Mouse (Mus musculus): ENCODE data around the gene C2cd6. TPM values are rescaled to one million over a fixed set of nuclear protein-coding genes. Genes with fewer than 3 reads are reported as not detected.

C2cd6 gene
- total RNA-seq (2021): not detected
- long read RNA-seq, experiment 1: 0 reads
- long read RNA-seq, experiment 2: 0 reads

GRCm38 (mm10) chr1:59094705-59095104 lies at the start of gene C2cd6:
TSS of gene C2cd6 (minus strand) at chr1:59094900.
- no peak for DNase-seq (ENCODE audit: low spot score in 2 of 2)

GRCm38 (mm10) chr1:59142809-59143208 lies 48.1 kb upstream of the C2cd6 start:
- DNase-seq (ENCODE audit: low spot score in 2 of 2): peak in 1 of 2 experiments; percentile 48

- DNase-seq (ENCODE audit: low spot score in 2 of 2): no peak
Observed at GRCm38 (mm10) chr1:59134419-59134818, 39.7 kb upstream of the C2cd6 start.

DNA sequence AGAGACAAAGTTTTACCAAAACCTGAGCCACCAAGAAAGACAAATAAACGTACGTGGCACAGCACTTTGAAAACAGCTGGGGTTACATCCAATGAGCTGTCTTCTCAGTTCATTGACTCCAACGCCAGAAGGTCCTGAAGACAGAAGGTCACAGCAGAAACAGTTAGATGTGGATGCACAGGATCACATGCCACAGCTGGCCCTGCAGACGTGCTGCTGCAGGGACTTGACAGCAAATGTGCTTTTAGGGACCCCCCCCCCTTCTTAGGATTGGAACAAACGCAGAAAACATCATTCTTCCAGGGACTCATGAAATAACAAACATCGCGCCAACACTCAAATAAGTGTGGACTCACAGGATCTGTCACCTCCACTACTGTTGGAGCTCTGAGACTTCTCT lies 34.2 kb upstream of the C2cd6 start:
- DNase-seq (ENCODE audit: low spot score in 2 of 2): no peak

GRCm38 (mm10) chr1:59125558-59125957 lies 30.9 kb upstream of the C2cd6 start:
- DNase-seq (ENCODE audit: low spot score in 2 of 2): no peak

GRCm38 (mm10) chr1:59119720-59120457 lies 25.2 kb upstream of the C2cd6 start, which contains the start of gene Tmem237:
TSS of gene Tmem237 (minus strand) at chr1:59120408.
- DNase-seq (ENCODE audit: low spot score in 2 of 2): peak; percentile 82 to 86

- no peak for DNase-seq (ENCODE audit: low spot score in 2 of 2)
Observed at GRCm38 (mm10) chr1:59110524-59110923, 15.8 kb upstream of the C2cd6 start.

DNA sequence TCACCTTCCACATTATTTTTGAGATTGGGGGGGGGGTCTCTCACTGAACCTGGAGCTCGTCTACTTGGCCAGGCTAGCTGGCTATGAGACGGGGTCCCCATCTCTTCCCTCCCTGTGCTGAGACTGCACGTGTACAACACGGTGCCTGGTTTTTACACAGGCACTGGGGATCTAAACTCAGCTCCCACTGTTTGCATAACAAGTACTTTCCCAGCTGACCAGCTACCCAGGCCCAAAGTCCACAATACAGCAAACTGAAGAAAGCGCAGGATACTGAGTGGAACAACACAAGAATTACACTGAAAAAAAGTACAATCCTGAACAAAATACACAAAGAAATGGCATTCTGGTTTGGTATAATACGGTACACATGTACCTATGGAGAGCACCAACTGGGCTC lies 7.4 kb upstream of the C2cd6 start:
- DNase-seq (ENCODE audit: low spot score in 2 of 2): no peak

DNA sequence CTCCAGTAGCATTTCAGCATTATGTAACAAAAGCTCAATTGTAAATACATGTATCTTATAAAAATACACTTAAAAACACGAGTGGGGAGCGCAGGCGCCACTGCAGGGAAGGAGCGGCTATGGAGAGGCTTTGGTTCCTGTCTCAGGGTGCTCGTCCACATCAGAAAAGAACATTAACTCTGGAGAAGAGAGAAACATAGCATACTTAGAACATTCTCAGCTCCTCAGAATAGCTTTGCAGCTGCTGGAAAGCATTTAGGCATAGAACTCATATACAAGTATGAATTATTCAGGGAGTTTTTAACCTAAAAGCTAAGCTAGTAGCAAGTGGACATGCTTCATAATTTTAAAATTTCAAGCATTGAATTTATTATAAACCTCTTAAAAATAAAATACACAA lies 6.3 kb upstream of the C2cd6 start:
- no peak for DNase-seq (ENCODE audit: low spot score in 2 of 2)

- DNase-seq (ENCODE audit: low spot score in 2 of 2): no peak
Observed at GRCm38 (mm10) chr1:59070867-59071266, 23.8 kb downstream of the C2cd6 start.

DNA sequence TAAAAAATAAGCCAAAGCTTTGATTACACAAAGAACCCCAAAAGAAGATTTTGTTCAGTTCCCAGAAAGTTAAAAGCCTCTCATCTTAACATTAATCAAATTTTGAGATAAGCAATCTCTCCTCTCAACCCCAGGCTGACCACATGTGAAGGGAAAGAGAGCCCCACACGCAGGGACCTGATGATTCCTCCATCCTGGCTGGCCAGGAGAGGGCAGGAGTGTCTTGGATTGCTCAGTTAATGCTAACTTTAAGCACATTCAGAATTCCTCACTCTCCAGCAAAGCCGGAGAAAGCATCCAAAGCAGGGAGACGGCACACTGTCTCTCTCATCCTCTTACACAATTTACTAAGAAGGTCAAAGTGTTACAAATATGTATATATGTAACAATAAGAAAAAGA lies 26.7 kb downstream of the C2cd6 start:
- no peak for DNase-seq (ENCODE audit: low spot score in 2 of 2)

GRCm38 (mm10) chr1:59063697-59064096 lies 31.0 kb downstream of the C2cd6 start:
- no peak for DNase-seq (ENCODE audit: low spot score in 2 of 2)

DNA sequence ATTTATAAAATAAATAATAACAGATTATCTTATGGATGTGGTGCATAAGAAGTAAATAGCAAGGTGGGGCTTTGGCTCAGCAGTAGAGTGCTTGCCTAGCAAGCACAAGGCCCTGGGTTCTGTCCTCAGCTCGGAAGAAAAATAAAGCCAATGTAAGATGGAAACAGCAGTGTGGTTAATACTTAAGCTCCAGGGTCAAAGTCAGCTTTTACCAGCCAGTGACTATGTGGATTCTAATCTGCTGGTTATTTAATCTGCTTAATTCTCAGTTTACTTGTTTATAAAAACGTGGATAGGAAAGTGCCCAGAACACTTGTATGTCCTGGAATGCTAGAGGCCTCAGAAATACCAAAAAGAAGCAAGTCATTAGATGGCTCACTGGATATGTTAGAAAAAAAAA lies 37.7 kb downstream of the C2cd6 start:
- DNase-seq (ENCODE audit: low spot score in 2 of 2): no peak

GRCm38 (mm10) chr1:59051306-59051705 lies 43.4 kb downstream of the C2cd6 start:
- no peak for DNase-seq (ENCODE audit: low spot score in 2 of 2)

GRCm38 (mm10) chr1:59037723-59038122 lies 57.0 kb downstream of the C2cd6 start:
- no peak for DNase-seq (ENCODE audit: low spot score in 2 of 2)

DNA sequence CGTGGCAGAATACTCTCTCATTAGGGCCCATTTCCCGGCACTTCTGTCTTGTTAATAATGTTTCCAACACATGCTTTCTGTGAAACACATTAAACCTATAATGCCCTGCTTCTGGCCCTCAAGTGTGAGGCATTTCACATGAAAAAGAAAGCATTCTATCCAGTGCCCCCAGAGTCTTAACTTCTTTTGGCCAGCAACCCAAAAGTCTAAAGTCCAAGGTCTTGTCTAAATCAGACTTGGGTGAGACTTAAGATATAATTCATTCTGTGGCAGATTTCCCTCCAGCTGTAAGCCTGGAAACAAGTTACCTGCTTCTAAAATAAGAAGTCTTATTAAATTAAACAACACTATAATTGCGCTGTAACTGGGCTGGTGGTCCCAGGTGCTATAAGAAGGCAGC lies 73.1 kb downstream of the C2cd6 start:
- DNase-seq (ENCODE audit: low spot score in 2 of 2): no peak

DNA sequence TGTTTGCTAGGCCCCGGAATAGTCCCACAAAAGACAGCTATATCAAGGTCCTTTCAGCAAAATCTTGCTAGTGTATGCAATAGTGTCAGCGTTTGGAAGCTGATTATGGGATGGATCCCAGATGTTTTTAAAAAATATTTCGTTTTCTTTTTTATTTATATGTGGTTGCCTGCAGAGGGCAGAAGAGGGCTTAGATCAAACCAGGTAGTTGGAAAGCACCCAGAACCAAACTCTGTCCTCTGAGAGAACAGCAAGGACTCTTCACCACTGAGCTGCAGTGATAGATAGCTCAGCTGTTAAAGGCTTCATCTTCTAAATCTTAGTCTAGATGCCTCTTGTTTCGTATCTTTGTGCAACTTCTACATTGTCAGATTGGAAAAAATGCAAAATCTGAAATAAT lies 85.5 kb downstream of the C2cd6 start:
- DNase-seq (ENCODE audit: low spot score in 2 of 2): no peak

Other genes starting within 250 kb of the C2cd6 start
- 10 to 100 TPM; 52.2 to 60.1 TPM for gene Trak2, start 121.5 kb downstream of the C2cd6 start, total RNA-seq (2021)
- gene Stradb, start 121.4 kb downstream of the C2cd6 start, total RNA-seq (2021): 10 to 100 TPM; 24.6 to 25.5 TPM
- 10 to 100 TPM; 20.7 to 22.3 TPM for gene Tmem237, start 25.5 kb upstream of the C2cd6 start, total RNA-seq (2021)
- gene Mpp4, start 68.5 kb upstream of the C2cd6 start, total RNA-seq (2021): under 1 TPM; 0.14 to 0.39 TPM
- gene Als2, start 142.3 kb upstream of the C2cd6 start, total RNA-seq (2021): 10 to 100 TPM; 15.2 to 16.9 TPM
- gene Cdk15, start 162.0 kb upstream of the C2cd6 start, total RNA-seq (2021): under 1 TPM; 0.20 TPM

Measured in adrenal gland, postnatal 4 days (tissue).